In genomic region chr9:118926111-118926650, GRCm38 (mm10) we compare ENCODE assay signal across 8 mouse cellular contexts. TPM values are rescaled to one million over a fixed set of nuclear protein-coding genes. Genes with fewer than 3 reads are reported as not detected.
DNase-seq lines count a peak whose midpoint lies in the region; ATAC-seq and TF ChIP-seq lines count a peak whose summit lies in the region.

Gene Ctdspl, plus strand, starts transcription at chr9:118926453.

- peak within 1 kb of the TSS; percentile 81 for H3K9ac ChIP-seq in limb, embryonic 14.5 days (ENCODE audit: low read depth, low read length, severe bottlenecking)
- peak within 1 kb of the TSS; percentile 83 for H3K9ac ChIP-seq in midbrain, embryonic 16.5 days (ENCODE audit: low read depth, low read length)

- H3K4me3 ChIP-seq in kidney, adult 2 months (ENCODE audit: insufficient read depth, low read depth, low read length) = peak within 1 kb of the TSS; percentile 73
- H3K4me3 ChIP-seq in limb, embryonic 14.5 days (replicated peaks; ENCODE audit: low read length) = peak within 1 kb of the TSS; percentile 83
- peak within 1 kb of the TSS; percentile 71 for H3K4me3 ChIP-seq in midbrain, embryonic 16.5 days (ENCODE audit: low read depth, low read length)

- H3K4me2 ChIP-seq in limb, embryonic 14.5 days (replicated peaks; ENCODE audit: low read depth, low read length, severe bottlenecking) = peak within 1 kb of the TSS; percentile 95
- peak within 1 kb of the TSS; percentile 95 for H3K4me2 ChIP-seq in midbrain, embryonic 16.5 days (ENCODE audit: low read length)

- no peaks in the 10 kb centered on the region for H3K9me3 ChIP-seq in limb, embryonic 14.5 days (ENCODE audit: control insufficient read depth, low read length)
- no peaks in the 10 kb centered on the region for H3K9me3 ChIP-seq in midbrain, embryonic 16.5 days (replicated peaks; ENCODE audit: control insufficient read depth, low read length, poor library complexity, severe bottlenecking)

- H3K36me3 ChIP-seq in kidney, adult 2 months (ENCODE audit: control insufficient read depth, insufficient read depth, low read length) = no peaks in the 10 kb centered on the region
- H3K36me3 ChIP-seq in limb, embryonic 14.5 days (ENCODE audit: control insufficient read depth, insufficient read depth, low read length) = no peaks in the 10 kb centered on the region; the same call in 1 of the 2 replicates
- no peaks in the 10 kb centered on the region for H3K36me3 ChIP-seq in midbrain, embryonic 16.5 days (ENCODE audit: control insufficient read depth, insufficient read depth, low read length)

- peak within 1 kb of the TSS; percentile 89 for H3K27ac ChIP-seq in kidney, adult 2 months (ENCODE audit: insufficient read depth, low read depth, low read length)
- peak within 1 kb of the TSS; percentile 87 for H3K27ac ChIP-seq in limb, embryonic 14.5 days (replicated peaks; ENCODE audit: low read depth, low read length)
- peak within 1 kb of the TSS; percentile 87 for H3K27ac ChIP-seq in midbrain, embryonic 16.5 days (ENCODE audit: low read length)

- H3K4me1 ChIP-seq in kidney, adult 2 months (ENCODE audit: control insufficient read depth, insufficient read depth, low read length) = peaks cover 17% of the 10 kb centered on the region
- peaks cover 30% of the 10 kb centered on the region for H3K4me1 ChIP-seq in limb, embryonic 14.5 days (ENCODE audit: control insufficient read depth, insufficient read depth, low read length)
- H3K4me1 ChIP-seq in midbrain, embryonic 16.5 days (ENCODE audit: control insufficient read depth, insufficient read depth, low read length) = peaks cover 25% of the 10 kb centered on the region

- peak; percentile 57 to 69 for DNase-seq in left cerebral cortex, adult 18-20 months (ENCODE audit: low spot score in 2 of 2)
- DNase-seq in left cerebral cortex, adult 11 months (ENCODE audit: low spot score) = no peak
- DNase-seq in embryo, embryonic 10.5 days (ENCODE audit: low spot score) = peak; percentile 58
- no peak for DNase-seq in gonadal fat pad, adult 2 months (ENCODE audit: low read depth)
- peak; percentile 63 for DNase-seq in kidney, adult 2 months
- peak; percentile 47 for DNase-seq in limb, embryonic 14.5 days (ENCODE audit: low spot score)
- DNase-seq in spleen, postnatal 4 days (ENCODE audit: low spot score in 2 of 2) = peak; percentile 41 to 81

- peak; percentile 39 for ATAC-seq in limb, embryonic 14.5 days (ENCODE audit: low FRiP score, low read depth)
- ATAC-seq in midbrain, embryonic 16.5 days = peak; percentile 64

- no peak for TF ChIP-seq CTCF in kidney, adult 2 months (conservative IDR thresholded peaks at IDR 0.05; ENCODE audit: insufficient read depth, insufficient read length, low read depth, low read length)

- H3K27me3 ChIP-seq in kidney, adult 2 months (replicated peaks; ENCODE audit: control insufficient read depth, insufficient read depth, low read length) = no peaks in the 10 kb centered on the region
- no peaks in the 10 kb centered on the region for H3K27me3 ChIP-seq in limb, embryonic 14.5 days (ENCODE audit: control insufficient read depth, insufficient read depth, low read length)
- H3K27me3 ChIP-seq in midbrain, embryonic 16.5 days (ENCODE audit: control insufficient read depth, insufficient read depth, low read depth, low read length) = no peaks in the 10 kb centered on the region

- TF ChIP-seq POLR2A in kidney, adult 2 months (IDR thresholded peaks at IDR 0.05; ENCODE audit: low read depth, low read length) = no peak
- TF ChIP-seq POLR2A in limb, embryonic 14.5 days (IDR thresholded peaks at IDR 0.05; ENCODE audit: borderline replicate concordance, extremely low read depth, insufficient read depth, insufficient read length) = no peak

- WGBS in kidney, adult 2 months = under 1% methylated on average over 65 of the region's 73 CpGs
- WGBS in limb, embryonic 14.5 days = under 1% methylated on average over 34 of the region's 73 CpGs
- WGBS in midbrain, embryonic 16.5 days = under 1% methylated on average over 37 of the region's 73 CpGs

RNA-seq across cellular contexts. Expression of gene Ctdspl, which starts in this region (rescaled TPM):
- 10 to 100 TPM; 34.4 to 35.5 TPM for total RNA-seq in left cerebral cortex, adult 18-20 months (2021)
- polyA plus RNA-seq in gonadal fat pad, adult 2 months (2012; rRNA removed) = 40.5 and 42.4 TPM in 2 replicates
- polyA plus RNA-seq in kidney, adult 2 months (2012; rRNA removed) = 39.2 and 40.3 TPM in 2 replicates
- 38.0 and 43.5 TPM in 2 replicates for polyA plus RNA-seq in limb, embryonic 14.5 days (2012; rRNA removed)
- polyA plus RNA-seq in limb, embryonic 14.5 days (2014; fragmentation: Nextera tagmentation; extraction: Ambion mirVana) = 23.8 and 28.6 TPM in 2 replicates
- polyA plus RNA-seq in midbrain, embryonic 16.5 days (2015; fragmentation: Nextera tagmentation; extraction: Ambion mirVana) = 8.8 and 10.9 TPM in 2 replicates

Comparison
In these comparisons a context has a peak if more than half of its experiments do, and no peak if none do; other contexts are left out.
1. DNase-seq: peak in left cerebral cortex, adult 18-20 months (2 of 2), embryo, embryonic 10.5 days (single experiment), kidney, adult 2 months (single experiment), limb, embryonic 14.5 days (single experiment) and spleen, postnatal 4 days (2 of 2); none in left cerebral cortex, adult 11 months (single experiment) and gonadal fat pad, adult 2 months (single experiment).
2. Peak in every context shown above with its lines, with median percentiles within 50 percentile points of each other: H3K27ac ChIP-seq and H3K4me3 ChIP-seq.